Mouse (Mus musculus) midbrain, embryonic 11.5 days (tissue): ENCODE data around the gene Trim67. TPM values are rescaled to one million over a fixed set of nuclear protein-coding genes. Genes with fewer than 3 reads are reported as not detected.

ENCODE experiments used
- polyA plus RNA-seq: library from polyadenylated mRNA; unstranded; fragments of >200 nt; fragmentation: Nextera tagmentation; extraction: Ambion mirVana; gene quantifications from 2 replicates; pipeline ENCODE4 v1.2.1, GENCODE M21; 2014

The Trim67 gene
- polyA plus RNA-seq, 1 experiment from 2014 or later = 3.3 TPM

Other genes with a start within 250 kb of the Trim67 start
- not detected in 2 replicates for gene Agt, start 223.4 kb upstream of the Trim67 start, polyA plus RNA-seq
- gene Capn9, start 217.0 kb upstream of the Trim67 start, polyA plus RNA-seq = not detected in 2 replicates
- 17.4 and 21.2 TPM in 2 replicates for gene 2310022B05Rik, start 129.7 kb upstream of the Trim67 start, polyA plus RNA-seq
- gene Ttc13, start 71.1 kb upstream of the Trim67 start, polyA plus RNA-seq = 61.5 and 62.7 TPM in 2 replicates
- 31.1 and 33.0 TPM in 2 replicates for gene Arv1, start 71.0 kb upstream of the Trim67 start, polyA plus RNA-seq
- 2.1 and 2.2 TPM in 2 replicates for gene Fam89a, start 41.3 kb upstream of the Trim67 start, polyA plus RNA-seq
- gene Gnpat, start 69.9 kb downstream of the Trim67 start, polyA plus RNA-seq = 136 and 138 TPM in 2 replicates
- gene 2810004N23Rik, start 70.0 kb downstream of the Trim67 start, polyA plus RNA-seq = 40.6 and 41.7 TPM in 2 replicates
- 7.1 and 7.2 TPM in 2 replicates for gene Exoc8, start 104.6 kb downstream of the Trim67 start, polyA plus RNA-seq
- gene Sprtn, start 104.8 kb downstream of the Trim67 start, polyA plus RNA-seq = 12.5 and 14.1 TPM in 2 replicates
- gene Egln1, start 156.2 kb downstream of the Trim67 start, polyA plus RNA-seq = 18.5 and 21.0 TPM in 2 replicates
- 155 and 175 TPM in 2 replicates for gene Tsnax, start 219.9 kb downstream of the Trim67 start, polyA plus RNA-seq